Mouse (Mus musculus): ENCODE results near the gene Nmnat3. TPM values are rescaled to one million over a fixed set of nuclear protein-coding genes. Genes with fewer than 3 reads are reported as not detected.

Gene Nmnat3
- polyA plus RNA-seq, 1 experiment from 2014 or later = 24.5 TPM

- no peaks in the 10 kb centered on the region for H3K9me3 ChIP-seq (replicated peaks; ENCODE audit: control insufficient read depth, low read length)
- no peak for ATAC-seq (ENCODE audit: low read depth)
- H3K4me1 ChIP-seq (ENCODE audit: control insufficient read depth, low read depth, low read length) = peaks cover 31% of the 10 kb centered on the region
- H3K36me3 ChIP-seq (ENCODE audit: control insufficient read depth, insufficient read depth) = peaks cover 9% of the 10 kb centered on the region; the same call in 1 of the 2 replicates
- peak overlapping the region; percentile 98 for H3K27ac ChIP-seq (ENCODE audit: low read length)
- H3K27me3 ChIP-seq (ENCODE audit: control insufficient read depth, insufficient read depth, low read depth, low read length) = no peaks in the 10 kb centered on the region
- WGBS (ENCODE audit: insufficient replicate concordance) = 14% methylated on average over 3 of the region's 3 CpGs
- H3K9ac ChIP-seq (ENCODE audit: low read depth, low read length) = peak overlapping the region; percentile 69
- peak overlapping the region; percentile 85 for H3K4me2 ChIP-seq (ENCODE audit: low read depth, low read length)
- H3K4me3 ChIP-seq (ENCODE audit: low read depth, low read length) = peak overlapping the region; percentile 55
Measured at GRCm38 (mm10) chr9:98298761-98299160, 11.5 kb downstream of the Nmnat3 start.

DNA sequence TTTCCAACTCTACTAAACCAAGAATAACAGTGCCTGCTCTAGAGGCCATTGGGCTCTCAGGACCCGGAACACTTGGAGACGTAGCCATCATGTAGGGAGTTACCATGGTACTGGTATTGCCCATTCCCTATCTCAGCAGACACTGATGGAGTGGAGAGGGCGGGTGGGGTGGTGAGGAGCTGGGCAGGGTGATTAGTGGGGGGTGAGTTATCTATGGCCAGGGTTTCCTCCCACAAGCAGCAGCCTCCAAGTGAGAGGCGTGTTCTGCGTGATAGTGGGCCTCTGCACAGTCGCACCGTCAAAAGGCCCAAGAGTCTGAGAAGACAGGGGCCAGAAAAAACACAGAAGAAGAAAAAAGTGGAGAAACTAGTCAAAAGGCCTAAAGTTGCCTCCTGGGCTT, 12.0 kb downstream of the Nmnat3 start:
- H3K9ac ChIP-seq (ENCODE audit: low read depth, low read length) = peak overlapping the region; percentile 70
- ATAC-seq (ENCODE audit: low read depth) = peak; percentile 94
- H3K4me2 ChIP-seq (ENCODE audit: low read depth, low read length) = peak overlapping the region; percentile 85
- peak overlapping the region; percentile 55 for H3K4me3 ChIP-seq (ENCODE audit: low read depth, low read length)
- H3K4me1 ChIP-seq (ENCODE audit: control insufficient read depth, low read depth, low read length) = peaks cover 34% of the 10 kb centered on the region
- H3K27me3 ChIP-seq (ENCODE audit: control insufficient read depth, insufficient read depth, low read depth, low read length) = no peaks in the 10 kb centered on the region
- H3K36me3 ChIP-seq (ENCODE audit: control insufficient read depth, insufficient read depth) = peaks cover 13% of the 10 kb centered on the region
- peak overlapping the region; percentile 98 for H3K27ac ChIP-seq (ENCODE audit: low read length)
- no peaks in the 10 kb centered on the region for H3K9me3 ChIP-seq (replicated peaks; ENCODE audit: control insufficient read depth, low read length)
- WGBS (ENCODE audit: insufficient replicate concordance) = 18% methylated on average over 7 of the region's 7 CpGs

DNA sequence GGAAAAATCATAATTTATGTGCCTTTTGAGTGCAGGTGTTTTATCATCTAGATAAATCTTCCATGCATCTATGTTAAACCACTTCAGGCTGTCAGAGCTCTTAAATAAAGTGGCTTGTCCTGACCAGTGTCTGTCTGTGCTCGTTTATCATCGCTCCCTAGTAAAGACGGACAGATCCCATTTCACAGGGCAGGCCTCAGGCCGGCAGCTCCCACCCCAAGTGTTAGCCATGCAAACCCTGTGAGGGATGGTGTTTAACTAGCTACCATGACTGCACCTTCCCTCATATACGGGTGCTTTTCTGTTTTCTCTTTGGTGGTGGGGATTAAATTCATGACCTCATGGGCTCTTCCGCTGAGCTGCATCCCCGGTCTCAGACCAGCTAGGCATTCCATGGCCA, 13.3 kb downstream of the Nmnat3 start:
- ATAC-seq (ENCODE audit: low read depth) = no peak
- Histone ChIP-seq H3K27ac (ENCODE audit: low read length) (peak overlapping the region; percentile 38; the same call in 1 of the 2 replicates), H3K4me2 (ENCODE audit: low read depth, low read length) (no peak overlapping the region), H3K4me1 (ENCODE audit: control insufficient read depth, low read depth, low read length) (peaks cover 34% of the 10 kb centered on the region), H3K9ac (ENCODE audit: low read depth, low read length) (peak overlapping the region; percentile 33), H3K4me3 (ENCODE audit: low read depth, low read length) (no peak overlapping the region), H3K36me3 (ENCODE audit: control insufficient read depth, insufficient read depth) (peaks cover 19% of the 10 kb centered on the region), H3K27me3 (ENCODE audit: control insufficient read depth, insufficient read depth, low read depth, low read length) (no peaks in the 10 kb centered on the region), H3K9me3 (replicated peaks; ENCODE audit: control insufficient read depth, low read length) (no peaks in the 10 kb centered on the region)
- 86% methylated on average over 7 of the region's 7 CpGs for WGBS (ENCODE audit: insufficient replicate concordance)

DNA sequence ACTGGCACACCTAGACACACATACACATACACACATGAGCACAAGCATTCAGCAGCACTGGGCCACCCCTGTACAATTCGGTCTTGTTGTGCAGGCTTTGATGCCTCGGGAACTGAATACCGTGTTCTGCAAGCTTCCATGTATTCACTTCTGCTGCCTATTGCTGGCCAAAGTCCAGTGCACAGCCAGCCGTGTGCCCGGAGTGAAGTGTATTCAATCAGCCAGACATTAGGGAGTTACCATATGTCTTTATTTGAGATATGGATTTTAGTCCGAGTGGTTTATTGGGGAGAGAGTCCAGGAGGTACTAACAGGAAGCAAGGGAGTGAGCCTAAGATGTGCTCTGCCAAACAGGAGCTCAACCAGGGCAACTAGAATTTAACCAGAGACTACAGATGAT, 19.8 kb downstream of the Nmnat3 start:
- peaks cover 23% of the 10 kb centered on the region for H3K36me3 ChIP-seq (ENCODE audit: control insufficient read depth, insufficient read depth)
- no peak overlapping the region for H3K9ac ChIP-seq (ENCODE audit: low read depth, low read length)
- H3K27ac ChIP-seq (ENCODE audit: low read length) = peak overlapping the region; percentile 23; the same call in 1 of the 2 replicates
- peaks cover 19% of the 10 kb centered on the region for H3K4me1 ChIP-seq (ENCODE audit: control insufficient read depth, low read depth, low read length)
- no peak overlapping the region for H3K4me3 ChIP-seq (ENCODE audit: low read depth, low read length)
- H3K9me3 ChIP-seq (replicated peaks; ENCODE audit: control insufficient read depth, low read length) = no peaks in the 10 kb centered on the region
- H3K27me3 ChIP-seq (ENCODE audit: control insufficient read depth, insufficient read depth, low read depth, low read length) = no peaks in the 10 kb centered on the region
- 73% methylated on average over 6 of the region's 6 CpGs for WGBS (ENCODE audit: insufficient replicate concordance)
- no peak for ATAC-seq (ENCODE audit: low read depth)
- H3K4me2 ChIP-seq (ENCODE audit: low read depth, low read length) = no peak overlapping the region

GRCm38 (mm10) chr9:98311316-98311965, 24.2 kb downstream of the Nmnat3 start:
- Histone ChIP-seq H3K4me1 (ENCODE audit: control insufficient read depth, low read depth, low read length) (peaks cover 50% of the 10 kb centered on the region), H3K36me3 (ENCODE audit: control insufficient read depth, insufficient read depth) (peaks cover 16% of the 10 kb centered on the region), H3K9me3 (replicated peaks; ENCODE audit: control insufficient read depth, low read length) (no peaks in the 10 kb centered on the region), H3K27ac (ENCODE audit: low read length) (peak overlapping the region; percentile 54; the same call in 1 of the 2 replicates), H3K4me3 (ENCODE audit: low read depth, low read length) (no peak overlapping the region), H3K9ac (ENCODE audit: low read depth, low read length) (no peak overlapping the region), H3K4me2 (ENCODE audit: low read depth, low read length) (no peak overlapping the region), H3K27me3 (ENCODE audit: control insufficient read depth, insufficient read depth, low read depth, low read length) (no peaks in the 10 kb centered on the region)
- 87% methylated on average over 12 of the region's 12 CpGs for WGBS (ENCODE audit: insufficient replicate concordance)
- no peak for ATAC-seq (ENCODE audit: low read depth)

GRCm38 (mm10) chr9:98312622-98313374, 25.6 kb downstream of the Nmnat3 start:
- Histone ChIP-seq H3K27ac (ENCODE audit: low read length) (peak overlapping the region; percentile 89), H3K4me3 (ENCODE audit: low read depth, low read length) (no peak overlapping the region), H3K4me1 (ENCODE audit: control insufficient read depth, low read depth, low read length) (peaks cover 46% of the 10 kb centered on the region), H3K4me2 (ENCODE audit: low read depth, low read length) (peak overlapping the region; percentile 44), H3K36me3 (ENCODE audit: control insufficient read depth, insufficient read depth) (peaks cover 18% of the 10 kb centered on the region), H3K27me3 (ENCODE audit: control insufficient read depth, insufficient read depth, low read depth, low read length) (no peaks in the 10 kb centered on the region), H3K9ac (ENCODE audit: low read depth, low read length) (peak overlapping the region; percentile 50), H3K9me3 (replicated peaks; ENCODE audit: control insufficient read depth, low read length) (no peaks in the 10 kb centered on the region)
- WGBS (ENCODE audit: insufficient replicate concordance) = 42% methylated on average over 6 of the region's 6 CpGs
- ATAC-seq (ENCODE audit: low read depth) = peak; percentile 31

DNA sequence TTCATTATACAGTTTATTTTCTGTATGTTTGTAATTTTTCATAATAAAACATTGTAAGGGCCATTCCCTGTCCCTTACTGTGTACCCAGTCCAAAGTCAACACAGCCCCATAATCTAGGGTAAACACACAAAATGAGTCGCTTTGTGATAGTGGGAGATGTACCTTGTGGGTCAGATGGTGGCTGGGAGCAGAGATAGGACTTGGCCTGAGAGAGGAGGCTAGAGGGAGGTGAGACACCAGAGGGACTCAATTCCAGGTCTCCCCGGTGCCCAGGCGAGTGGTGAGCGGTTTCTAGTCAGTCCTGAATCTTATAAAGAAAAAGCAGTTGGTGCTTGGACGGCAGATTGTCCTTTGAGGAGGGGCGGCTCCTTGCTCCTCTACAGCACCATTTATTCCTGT, 26.4 kb downstream of the Nmnat3 start:
- Histone ChIP-seq H3K27me3 (ENCODE audit: control insufficient read depth, insufficient read depth, low read depth, low read length) (no peaks in the 10 kb centered on the region), H3K4me2 (ENCODE audit: low read depth, low read length) (peak overlapping the region; percentile 66), H3K9me3 (replicated peaks; ENCODE audit: control insufficient read depth, low read length) (no peaks in the 10 kb centered on the region), H3K27ac (ENCODE audit: low read length) (peak overlapping the region; percentile 95), H3K9ac (ENCODE audit: low read depth, low read length) (peak overlapping the region; percentile 62), H3K4me3 (ENCODE audit: low read depth, low read length) (peak overlapping the region; percentile 43), H3K36me3 (ENCODE audit: control insufficient read depth, insufficient read depth) (peaks cover 18% of the 10 kb centered on the region), H3K4me1 (ENCODE audit: control insufficient read depth, low read depth, low read length) (peaks cover 46% of the 10 kb centered on the region)
- peak; percentile 96 for ATAC-seq (ENCODE audit: low read depth)
- WGBS (ENCODE audit: insufficient replicate concordance) = 15% methylated on average over 6 of the region's 6 CpGs

DNA sequence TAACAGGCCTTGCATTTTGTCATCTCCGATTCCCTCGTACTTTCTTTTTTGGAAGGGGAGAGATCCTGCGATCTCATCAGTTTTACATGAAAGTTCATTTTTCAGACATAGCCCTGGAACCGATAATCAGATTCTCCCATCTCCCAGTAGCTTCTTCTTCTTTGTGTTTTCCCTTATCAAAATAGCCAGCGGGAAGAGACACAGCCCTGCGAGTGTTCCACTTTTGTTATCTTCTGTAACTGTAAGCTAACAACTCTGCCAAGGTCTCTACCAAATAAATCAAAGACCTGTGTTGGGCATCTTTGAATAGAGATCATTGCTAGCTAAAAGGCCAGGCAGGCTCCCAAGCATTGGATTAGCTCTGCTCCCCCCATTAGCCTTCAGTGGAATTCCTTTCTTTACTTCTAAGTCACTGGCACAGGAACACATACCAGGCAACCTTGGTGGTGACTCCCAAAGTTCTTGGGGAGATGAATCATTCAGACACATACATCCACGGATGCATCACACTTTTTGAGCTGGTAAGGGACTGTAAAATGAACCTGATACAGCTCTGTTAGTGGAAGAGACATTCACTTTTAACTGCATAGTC, 26.9 kb downstream of the Nmnat3 start:
- peak overlapping the region; percentile 66 for H3K4me2 ChIP-seq (ENCODE audit: low read depth, low read length)
- peak overlapping the region; percentile 43 for H3K4me3 ChIP-seq (ENCODE audit: low read depth, low read length)
- H3K4me1 ChIP-seq (ENCODE audit: control insufficient read depth, low read depth, low read length) = peaks cover 46% of the 10 kb centered on the region

GRCm38 (mm10) chr9:98317897-98318296, 30.7 kb downstream of the Nmnat3 start:
- no peak for ATAC-seq (ENCODE audit: low read depth)
- Histone ChIP-seq H3K27me3 (ENCODE audit: control insufficient read depth, insufficient read depth, low read depth, low read length) (no peaks in the 10 kb centered on the region), H3K9ac (ENCODE audit: low read depth, low read length) (no peak overlapping the region), H3K4me1 (ENCODE audit: control insufficient read depth, low read depth, low read length) (peaks cover 26% of the 10 kb centered on the region), H3K36me3 (ENCODE audit: control insufficient read depth, insufficient read depth) (peaks cover 13% of the 10 kb centered on the region), H3K9me3 (replicated peaks; ENCODE audit: control insufficient read depth, low read length) (no peaks in the 10 kb centered on the region), H3K4me3 (ENCODE audit: low read depth, low read length) (no peak overlapping the region), H3K4me2 (ENCODE audit: low read depth, low read length) (no peak overlapping the region), H3K27ac (ENCODE audit: low read length) (no peak overlapping the region)
- WGBS (ENCODE audit: insufficient replicate concordance) = 87% methylated on average over 4 of the region's 4 CpGs

More for the DNA sequence above, 26.9 kb downstream of the Nmnat3 start:
- peak; percentile 54 for ATAC-seq (ENCODE audit: low read depth)
- 37% methylated on average over 7 of the region's 7 CpGs for WGBS (ENCODE audit: insufficient replicate concordance)
- Histone ChIP-seq H3K36me3 (ENCODE audit: control insufficient read depth, insufficient read depth) (peaks cover 18% of the 10 kb centered on the region), H3K27me3 (ENCODE audit: control insufficient read depth, insufficient read depth, low read depth, low read length) (no peaks in the 10 kb centered on the region), H3K27ac (ENCODE audit: low read length) (peak overlapping the region; percentile 95), H3K9me3 (replicated peaks; ENCODE audit: control insufficient read depth, low read length) (no peaks in the 10 kb centered on the region), H3K9ac (ENCODE audit: low read depth, low read length) (peak overlapping the region; percentile 62)

All from liver, embryonic 16.5 days (tissue).